Mouse (Mus musculus) forebrain, embryonic 15.5 days (tissue): ENCODE results near the gene Tsku. TPM values are rescaled to one million over a fixed set of nuclear protein-coding genes. Genes with fewer than 3 reads are reported as not detected.

Experiments
- ATAC-seq: fragments of 200-750 bp; cut with Nextera tagmentation; replicated peaks from 2 replicates; pipeline ENCODE4 v1.8.0; 2017; ENCODE audit warnings: mild to moderate bottlenecking, moderate TSS enrichment, moderate library complexity
- H3K27ac ChIP-seq: fragments of 300-500 bp; sonication (generic); replicated peaks from 2 replicates; pipeline ENCODE4 v1.5.1; 2015; ENCODE audit warnings: mild to moderate bottlenecking, inconsistent platforms
- H3K27me3 ChIP-seq: fragments of 300-500 bp; sonication (generic); 2 replicates; pipeline ENCODE4 v1.6.1; 2015; ENCODE audit warnings: inconsistent platforms
- H3K36me3 ChIP-seq: fragments of 300-500 bp; sonication (generic); 2 replicates; pipeline ENCODE4 v1.6.1; 2015; ENCODE audit warnings: mild to moderate bottlenecking, inconsistent platforms
- H3K4me1 ChIP-seq: fragments of 300-500 bp; sonication (generic); 2 replicates; pipeline ENCODE4 v1.6.1; 2015; ENCODE audit warnings: inconsistent platforms
- H3K4me2 ChIP-seq: fragments of 300-500 bp; sonication (generic); replicated peaks from 2 replicates; pipeline ENCODE4 v1.6.1; 2015; ENCODE audit warnings: mild to moderate bottlenecking, inconsistent platforms
- H3K4me3 ChIP-seq: fragments of 300-500 bp; sonication (generic); 2 replicates; pipeline ENCODE4 v1.5.1; 2015; ENCODE audit warnings: mild to moderate bottlenecking, inconsistent platforms
- H3K9ac ChIP-seq: fragments of 300-500 bp; sonication (generic); replicated peaks from 2 replicates; pipeline ENCODE4 v1.6.1; 2015; ENCODE audit warnings: mild to moderate bottlenecking, inconsistent platforms
- H3K9me3 ChIP-seq: fragments of 300-500 bp; sonication (generic); 2 replicates; pipeline ENCODE4 v1.6.1; 2016; ENCODE audit warnings: inconsistent platforms
- WGBS: fragments of 180-500 bp; shearing (Covaris S2); methylation state at CpG from one replicate; pipeline ENCODE4 v1.1.7; 2015; ENCODE audit warnings: mixed read lengths; 5-methylcytosine and 5-hydroxymethylcytosine counted together
- polyA plus RNA-seq: library from polyadenylated mRNA; unstranded; fragments of >200 nt; fragmentation: Nextera tagmentation; extraction: Ambion mirVana; gene quantifications from 2 replicates; pipeline ENCODE4 v1.2.1, GENCODE M21; 2015

Gene Tsku
- polyA plus RNA-seq: 7.9 and 8.6 TPM in 2 replicates

DNA sequence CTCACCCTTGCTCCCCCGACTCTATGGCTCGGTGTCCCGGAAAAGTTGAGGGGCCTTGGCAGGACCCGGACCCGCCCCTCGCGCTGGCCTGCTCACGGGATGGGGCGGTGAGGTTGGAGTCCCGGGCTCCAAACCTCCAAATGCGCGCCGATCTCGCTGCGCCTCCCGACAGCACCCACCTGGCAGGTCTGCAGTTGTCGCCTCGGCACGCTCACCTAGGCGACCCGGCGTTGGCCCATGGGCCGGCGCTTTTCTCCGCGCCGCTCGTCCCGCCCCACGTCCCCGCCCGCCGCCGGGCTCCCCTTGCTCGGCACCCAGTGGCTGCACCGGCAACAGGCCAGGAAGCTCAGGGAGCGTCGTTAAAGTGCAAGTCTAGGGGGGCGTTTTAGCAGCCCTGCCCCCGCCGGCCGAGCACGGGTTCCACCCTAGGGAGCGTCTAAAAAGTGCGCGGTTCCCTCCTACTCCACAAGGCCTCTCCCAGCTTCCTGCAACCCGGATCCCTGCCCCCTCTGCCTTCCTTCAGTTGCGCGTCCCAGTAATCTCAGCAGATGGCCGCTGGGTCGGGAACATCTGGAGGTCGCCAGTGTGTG, at the start of gene Tsku:
Tsku (minus strand) TSS at position 266 of the 590 bp plus-strand sequence.
- Histone ChIP-seq H3K4me1 (peaks cover 25% of the 10 kb centered on the region), H3K27me3 (no peaks in the 10 kb centered on the region), H3K36me3 (no peaks in the 10 kb centered on the region), H3K9ac (peak within 1 kb of the TSS; percentile 67), H3K27ac (peak within 1 kb of the TSS; percentile 90), H3K4me3 (peak within 1 kb of the TSS; percentile 93), H3K9me3 (no peaks in the 10 kb centered on the region), H3K4me2 (peak within 1 kb of the TSS; percentile 78)
- ATAC-seq: peak; percentile 93
- whole genome bisulfite sequencing: under 1% methylated on average over 52 of the region's 52 CpGs

DNA sequence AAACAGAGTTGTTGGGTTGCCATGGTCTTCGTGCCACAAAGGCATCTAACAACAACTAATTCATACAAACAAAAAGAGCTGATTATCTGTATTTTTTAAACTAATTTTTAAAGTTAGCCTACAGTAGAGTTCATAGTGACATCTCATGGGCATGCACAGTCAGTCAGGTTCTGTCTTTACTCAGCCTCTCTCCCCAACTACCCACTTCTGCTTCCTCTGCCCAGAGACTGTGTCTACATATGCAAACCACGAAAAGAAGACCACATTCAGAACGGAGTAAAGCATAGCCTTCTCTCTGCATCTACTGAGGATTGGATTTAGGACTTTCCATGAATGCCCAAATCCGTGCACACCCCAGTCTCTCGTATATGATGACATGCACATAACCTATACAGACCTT, 46.5 kb upstream of the Tsku start:
- Histone ChIP-seq H3K27ac (no peak overlapping the region), H3K9me3 (no peaks in the 10 kb centered on the region), H3K27me3 (no peaks in the 10 kb centered on the region), H3K9ac (no peak overlapping the region), H3K4me1 (peaks cover 20% of the 10 kb centered on the region), H3K4me2 (no peak overlapping the region), H3K36me3 (no peaks in the 10 kb centered on the region), H3K4me3 (no peak overlapping the region)
- WGBS: 93% methylated on average over 5 of the region's 5 CpGs
- ATAC-seq: no peak

DNA sequence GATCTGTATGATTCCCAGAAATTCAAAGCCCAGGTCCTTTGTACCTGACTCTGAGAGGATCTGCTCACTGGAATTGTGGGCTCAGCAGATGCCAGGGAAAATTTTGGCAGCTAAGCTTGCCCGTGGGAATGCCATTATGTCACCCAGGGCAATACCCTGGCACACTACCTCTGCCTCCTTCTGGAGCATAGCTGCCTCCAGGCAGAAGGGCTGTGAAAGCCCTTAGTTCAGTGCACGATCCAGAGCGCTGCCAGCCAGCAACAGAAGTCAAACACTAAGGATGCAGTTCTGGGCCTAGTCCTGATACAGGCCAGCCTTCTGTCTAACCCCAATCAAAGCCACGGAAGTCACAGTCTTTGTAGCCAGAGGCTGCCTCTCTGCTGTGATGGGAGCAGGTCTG, 42.9 kb upstream of the Tsku start:
- H3K9me3 ChIP-seq: no peaks in the 10 kb centered on the region
- H3K4me3 ChIP-seq: no peak overlapping the region
- peak; percentile 88 for ATAC-seq
- WGBS: 48% methylated on average over 4 of the region's 4 CpGs
- no peak overlapping the region for H3K4me2 ChIP-seq
- no peaks in the 10 kb centered on the region for H3K27me3 ChIP-seq
- H3K27ac ChIP-seq: peak overlapping the region; percentile 68
- H3K9ac ChIP-seq: no peak overlapping the region
- peaks cover 22% of the 10 kb centered on the region for H3K4me1 ChIP-seq
- no peaks in the 10 kb centered on the region for H3K36me3 ChIP-seq

DNA sequence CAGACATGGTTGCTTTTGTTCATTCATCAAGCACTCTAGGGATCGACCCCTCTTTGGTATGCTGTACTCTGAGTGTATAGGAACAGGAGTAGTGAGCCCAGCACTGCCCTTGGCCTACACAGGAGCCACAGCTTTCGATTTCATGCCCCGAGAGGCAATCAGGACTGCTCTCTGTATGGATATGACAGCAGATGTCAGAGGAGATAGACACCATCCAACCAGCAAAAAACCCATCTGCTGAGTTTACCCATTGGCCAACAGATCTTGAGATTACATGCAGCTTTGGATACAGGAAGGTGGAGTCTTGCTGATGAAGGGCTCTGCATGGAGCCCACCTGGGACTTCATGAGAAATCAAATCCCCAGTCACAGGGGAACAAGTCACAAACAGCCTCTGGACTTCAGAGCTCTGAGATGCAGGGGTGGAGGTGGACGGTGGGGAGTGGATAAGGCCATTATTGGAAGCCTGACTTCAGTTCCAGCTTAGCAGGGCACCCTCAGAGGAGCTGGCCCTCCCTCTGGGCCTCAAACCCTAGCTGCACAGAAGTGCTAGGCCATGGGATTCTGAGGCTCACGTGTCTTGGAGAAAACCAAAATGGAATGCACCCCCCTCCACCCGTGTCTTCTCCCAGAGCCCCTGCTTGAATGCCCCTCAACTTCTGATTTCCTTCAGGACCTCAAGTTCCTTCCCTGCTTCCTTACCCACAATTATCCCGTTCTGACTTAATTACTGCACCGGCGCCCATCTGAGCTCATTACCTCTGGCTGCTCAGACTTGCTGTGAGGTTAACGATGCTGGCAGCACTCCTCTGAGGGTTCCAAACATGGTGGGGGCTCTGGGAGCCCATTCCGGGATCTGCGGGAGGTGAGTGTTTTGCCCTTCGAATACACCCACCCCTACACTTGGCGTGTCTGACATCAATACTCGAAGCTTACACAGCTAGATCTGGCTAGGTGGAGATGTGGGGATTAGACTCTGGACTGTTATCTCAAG, 41.8 kb upstream of the Tsku start:
- Histone ChIP-seq H3K4me3 (no peak overlapping the region), H3K4me1 (peaks cover 22% of the 10 kb centered on the region), H3K9me3 (no peaks in the 10 kb centered on the region), H3K36me3 (no peaks in the 10 kb centered on the region), H3K27me3 (no peaks in the 10 kb centered on the region), H3K27ac (peak overlapping the region; percentile 68), H3K4me2 (no peak overlapping the region), H3K9ac (no peak overlapping the region)
- 33% methylated on average over 15 of the region's 15 CpGs for WGBS
- ATAC-seq: peak; percentile 60

DNA sequence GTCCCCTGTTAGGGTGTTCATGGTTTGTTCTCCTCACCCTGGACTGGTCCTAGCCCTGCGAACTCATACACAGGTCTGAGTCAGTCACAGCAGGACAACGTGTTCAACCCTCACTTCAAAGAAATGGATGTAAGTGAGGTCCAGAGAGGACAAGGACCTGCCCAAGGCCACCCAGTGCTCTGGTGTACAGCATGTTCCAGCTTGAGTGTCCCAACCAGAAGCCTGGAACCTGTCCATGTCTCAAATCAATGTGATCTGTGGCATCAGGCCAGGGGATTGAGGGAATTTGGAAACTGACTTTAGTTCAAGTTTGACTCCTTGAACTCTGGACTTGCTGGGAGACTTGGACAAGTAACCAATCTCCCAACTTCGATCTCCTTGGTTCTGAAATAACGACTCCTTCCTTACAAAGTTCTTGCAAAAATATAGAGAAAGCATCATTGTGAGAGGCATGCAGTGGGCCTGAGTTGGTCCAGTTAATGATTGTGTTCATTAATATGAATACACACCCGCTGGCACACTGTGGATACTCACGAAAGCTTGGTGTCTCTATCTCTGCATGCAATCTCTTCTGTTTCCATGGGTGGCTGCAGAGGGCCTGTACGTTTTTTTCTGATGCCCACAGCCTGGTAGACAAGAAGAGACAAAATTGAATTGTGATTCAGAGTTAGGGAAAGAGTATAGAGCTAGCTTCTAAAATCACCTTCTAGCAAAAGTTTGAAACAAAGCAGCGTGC, 31.5 kb upstream of the Tsku start:
- WGBS: 72% methylated on average over 8 of the region's 8 CpGs
- ATAC-seq: no peak
- Histone ChIP-seq H3K27ac (no peak overlapping the region), H3K9me3 (no peaks in the 10 kb centered on the region), H3K27me3 (no peaks in the 10 kb centered on the region), H3K4me2 (no peak overlapping the region), H3K4me1 (peaks cover 25% of the 10 kb centered on the region), H3K9ac (no peak overlapping the region), H3K36me3 (no peaks in the 10 kb centered on the region), H3K4me3 (no peak overlapping the region)

DNA sequence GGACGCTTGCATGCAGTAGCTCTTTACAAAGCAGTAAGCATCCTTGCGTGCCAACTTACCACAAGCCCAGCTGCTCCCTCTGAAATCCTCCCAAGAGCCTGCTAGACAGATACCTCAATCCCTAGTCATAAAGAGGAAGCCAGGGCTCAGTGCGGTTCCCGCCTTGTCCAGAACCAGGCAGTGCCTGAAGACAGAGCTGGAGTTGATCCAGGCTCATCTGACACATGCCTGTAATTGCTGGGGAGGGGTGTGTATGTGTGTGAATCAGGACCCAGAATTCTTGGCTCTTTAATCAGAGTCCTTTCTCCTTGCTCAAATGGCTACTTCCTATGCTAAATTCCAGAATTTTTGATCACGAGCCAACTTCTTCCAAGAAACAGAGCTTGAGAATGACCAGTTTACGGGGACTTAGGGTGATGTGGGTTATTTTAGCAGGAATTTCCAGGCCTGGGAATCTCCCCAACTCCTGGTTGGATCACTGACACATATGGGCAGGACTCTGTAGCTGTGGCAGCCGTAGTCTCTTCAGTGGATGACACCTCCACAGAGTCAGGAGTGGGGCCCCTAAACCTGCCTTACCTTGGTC, 30.3 kb upstream of the Tsku start:
- 57% methylated on average over 7 of the region's 7 CpGs for WGBS
- H3K4me3 ChIP-seq: no peak overlapping the region
- no peaks in the 10 kb centered on the region for H3K9me3 ChIP-seq
- ATAC-seq: peak; percentile 88
- peaks cover 25% of the 10 kb centered on the region for H3K4me1 ChIP-seq
- no peaks in the 10 kb centered on the region for H3K36me3 ChIP-seq
- H3K27me3 ChIP-seq: no peaks in the 10 kb centered on the region
- no peak overlapping the region for H3K4me2 ChIP-seq
- H3K9ac ChIP-seq: no peak overlapping the region
- peak overlapping the region; percentile 21 for H3K27ac ChIP-seq

GRCm38 (mm10) chr7:98390486-98390885, 29.4 kb upstream of the Tsku start:
- WGBS: 68% methylated on average over 2 of the region's 2 CpGs
- H3K4me2 ChIP-seq: no peak overlapping the region
- ATAC-seq: no peak
- H3K9me3 ChIP-seq: no peaks in the 10 kb centered on the region
- no peak overlapping the region for H3K27ac ChIP-seq
- peaks cover 25% of the 10 kb centered on the region for H3K4me1 ChIP-seq
- H3K27me3 ChIP-seq: no peaks in the 10 kb centered on the region
- H3K9ac ChIP-seq: no peak overlapping the region
- no peak overlapping the region for H3K4me3 ChIP-seq
- no peaks in the 10 kb centered on the region for H3K36me3 ChIP-seq

DNA sequence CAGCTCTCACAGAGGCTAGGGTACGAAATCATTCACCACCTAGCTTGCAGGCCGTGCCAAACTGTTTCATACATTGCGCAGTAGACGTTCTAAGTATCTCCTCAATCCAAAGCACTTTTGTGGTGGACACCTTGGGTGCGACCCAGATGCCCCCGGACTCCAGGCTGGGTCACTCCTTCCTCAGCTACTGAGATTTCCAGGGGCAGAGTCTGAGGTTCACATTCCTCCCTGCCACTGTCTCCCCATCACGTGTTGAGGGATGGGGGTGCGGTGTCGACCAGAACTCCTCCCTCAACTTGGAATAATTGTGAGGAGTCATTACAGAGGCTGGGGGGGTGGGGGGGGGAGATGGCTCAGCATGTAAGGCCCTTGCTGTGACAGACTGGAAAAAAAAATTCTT, 28.5 kb upstream of the Tsku start:
- peak overlapping the region; percentile 63 for H3K27ac ChIP-seq
- H3K27me3 ChIP-seq: no peaks in the 10 kb centered on the region
- H3K9ac ChIP-seq: no peak overlapping the region
- ATAC-seq: no peak
- H3K4me1 ChIP-seq: peaks cover 25% of the 10 kb centered on the region
- no peak overlapping the region for H3K4me3 ChIP-seq
- no peaks in the 10 kb centered on the region for H3K36me3 ChIP-seq
- 81% methylated on average over 9 of the region's 9 CpGs for WGBS
- no peaks in the 10 kb centered on the region for H3K9me3 ChIP-seq
- no peak overlapping the region for H3K4me2 ChIP-seq

GRCm38 (mm10) chr7:98388881-98389501, 27.9 kb upstream of the Tsku start:
- Histone ChIP-seq H3K4me1 (peaks cover 25% of the 10 kb centered on the region), H3K36me3 (no peaks in the 10 kb centered on the region), H3K27ac (peak overlapping the region; percentile 63), H3K4me2 (no peak overlapping the region), H3K9ac (no peak overlapping the region), H3K27me3 (no peaks in the 10 kb centered on the region), H3K9me3 (no peaks in the 10 kb centered on the region), H3K4me3 (no peak overlapping the region)
- WGBS: 54% methylated on average over 12 of the region's 12 CpGs
- peak; percentile 41 for ATAC-seq

DNA sequence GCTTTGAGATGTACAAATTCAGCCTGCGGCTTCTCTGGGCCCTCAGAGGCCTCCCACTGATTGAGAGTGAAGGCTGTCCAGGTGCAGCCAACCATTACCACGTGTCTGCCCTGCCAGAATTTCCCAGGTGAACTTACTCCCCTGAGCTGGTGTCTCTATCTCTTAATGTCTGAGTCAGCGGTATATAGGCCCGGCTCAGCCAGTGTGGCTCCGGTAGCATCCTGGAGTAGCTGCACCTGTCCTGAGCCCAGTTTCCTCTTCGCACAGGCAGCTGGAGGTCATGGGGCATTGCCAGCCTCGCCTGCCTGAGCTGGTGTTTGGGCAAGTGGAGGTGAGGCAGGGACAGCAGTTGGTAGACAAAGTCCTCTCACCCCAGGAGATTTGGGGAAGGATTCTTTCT, 26.1 kb upstream of the Tsku start:
- no peak overlapping the region for H3K27ac ChIP-seq
- H3K27me3 ChIP-seq: no peaks in the 10 kb centered on the region
- no peak overlapping the region for H3K9ac ChIP-seq
- H3K9me3 ChIP-seq: no peaks in the 10 kb centered on the region
- H3K4me1 ChIP-seq: peaks cover 25% of the 10 kb centered on the region
- H3K36me3 ChIP-seq: no peaks in the 10 kb centered on the region
- H3K4me2 ChIP-seq: no peak overlapping the region
- 80% methylated on average over 7 of the region's 7 CpGs for WGBS
- no peak for ATAC-seq
- H3K4me3 ChIP-seq: no peak overlapping the region

GRCm38 (mm10) chr7:98385168-98385567, 24.0 kb upstream of the Tsku start:
- WGBS: 75% methylated on average over 1 of the region's 1 CpGs
- ATAC-seq: no peak
- Histone ChIP-seq H3K36me3 (no peaks in the 10 kb centered on the region), H3K4me2 (no peak overlapping the region), H3K9ac (no peak overlapping the region), H3K27ac (no peak overlapping the region), H3K4me1 (peaks cover 13% of the 10 kb centered on the region), H3K9me3 (no peaks in the 10 kb centered on the region), H3K27me3 (no peaks in the 10 kb centered on the region), H3K4me3 (no peak overlapping the region)
